Mouse (Mus musculus) neural tube, embryonic 14.5 days (tissue): ENCODE measurements at regions not wholly inside any gene's neighbourhood (a gene's known extent, or its start where the extent isn't known, plus 50 kb on each side); places are given as distances from the start of the nearest gene placed in this dataset.
A peak's percentile ranks its signal among the peaks of the same experiment; 100 is the strongest.

ENCODE experiments used
- ATAC-seq: fragments of 200-750 bp; cut with Nextera tagmentation; 2 replicates; pipeline ENCODE4 v1.8.0; 2017; ENCODE audit warnings: low read depth, mild to moderate bottlenecking, moderate TSS enrichment, moderate library complexity
- H3K27ac ChIP-seq: fragments of 300-500 bp; sonication (generic); 2 replicates; pipeline ENCODE4 v1.5.1; 2014; ENCODE audit warnings: low read depth, mild to moderate bottlenecking, control low read depth, low read length, moderate library complexity, mixed read lengths
- H3K27me3 ChIP-seq: fragments of 300-500 bp; sonication (generic); 2 replicates; pipeline ENCODE4 v1.6.1; 2014; ENCODE audit warnings: low read length; ENCODE audit not compliant: control insufficient read depth, insufficient read depth
- H3K36me3 ChIP-seq: fragments of 300-500 bp; sonication (generic); 2 replicates; pipeline ENCODE4 v1.6.1; 2014; ENCODE audit warnings: low read length, mixed read lengths; ENCODE audit not compliant: control insufficient read depth, insufficient read depth
- H3K4me1 ChIP-seq: fragments of 300-500 bp; sonication (generic); 2 replicates; pipeline ENCODE4 v1.6.1; 2014; ENCODE audit warnings: low read length; ENCODE audit not compliant: control insufficient read depth, insufficient read depth
- H3K4me2 ChIP-seq: fragments of 300-500 bp; sonication (generic); 2 replicates; pipeline ENCODE4 v1.6.1; 2014; ENCODE audit warnings: mild to moderate bottlenecking, low read depth, low read length, control low read depth
- H3K4me3 ChIP-seq: fragments of 300-500 bp; sonication (generic); 2 replicates; pipeline ENCODE4 v1.5.1; 2014; ENCODE audit warnings: low read depth, low read length, control low read depth, mixed read lengths
- H3K9ac ChIP-seq: fragments of 300-500 bp; sonication (generic); replicated peaks from 2 replicates; pipeline ENCODE4 v1.6.1; 2014; ENCODE audit warnings: low read depth, mild to moderate bottlenecking, control low read depth, low read length, mixed read lengths
- H3K9me3 ChIP-seq: fragments of 300-500 bp; sonication (generic); 2 replicates; pipeline ENCODE4 v1.6.1; 2016; ENCODE audit warnings: low read length; ENCODE audit not compliant: control insufficient read depth
- WGBS: fragments of 180-500 bp; shearing (Covaris S2); extraction: QIAGEN DNeasy Blood & Tissue Kit; methylation state at CpG from one replicate; pipeline ENCODE4 v1.1.7; 2014; 5-methylcytosine and 5-hydroxymethylcytosine counted together

GRCm38 (mm10) chr6:10156097-10156496 is 1207.9 kb downstream of the Nxph1 start:
- no peak overlapping the region for H3K9ac ChIP-seq
- no peaks in the 10 kb centered on the region for H3K27me3 ChIP-seq
- no peaks in the 10 kb centered on the region for H3K9me3 ChIP-seq
- H3K27ac ChIP-seq: no peak overlapping the region
- H3K4me3 ChIP-seq: no peak overlapping the region
- no peak for ATAC-seq
- H3K4me2 ChIP-seq: no peak overlapping the region
- H3K4me1 ChIP-seq: no peaks in the 10 kb centered on the region
- WGBS: 68% methylated on average over 2 of the region's 2 CpGs
- no peaks in the 10 kb centered on the region for H3K36me3 ChIP-seq

- 56% methylated on average over 7 of the region's 7 CpGs for WGBS
- Histone ChIP-seq H3K27me3 (no peaks in the 10 kb centered on the region), H3K4me1 (no peaks in the 10 kb centered on the region), H3K36me3 (no peaks in the 10 kb centered on the region), H3K9ac (no peak overlapping the region), H3K4me3 (no peak overlapping the region), H3K9me3 (no peaks in the 10 kb centered on the region), H3K27ac (no peak overlapping the region), H3K4me2 (no peak overlapping the region)
- peak; percentile 85; the same call in 1 of the 2 replicates for ATAC-seq
Observed at GRCm38 (mm10) chr6:10181590-10182183, 1233.5 kb downstream of the Nxph1 start.

- Histone ChIP-seq H3K36me3 (no peaks in the 10 kb centered on the region), H3K27me3 (no peaks in the 10 kb centered on the region), H3K4me3 (no peak overlapping the region), H3K4me2 (no peak overlapping the region), H3K9me3 (no peaks in the 10 kb centered on the region), H3K4me1 (no peaks in the 10 kb centered on the region), H3K9ac (no peak overlapping the region), H3K27ac (no peak overlapping the region)
- no peak for ATAC-seq
Observed at GRCm38 (mm10) chr6:10185971-10186370, 1237.7 kb downstream of the Nxph1 start.
